Mouse (Mus musculus) intestine, embryonic 15.5 days (tissue): ENCODE measurements around the gene Stam. TPM values are rescaled to one million over a fixed set of nuclear protein-coding genes. Genes with fewer than 3 reads are reported as not detected.

Source experiments
- ATAC-seq: fragments of 200-750 bp; cut with Nextera tagmentation; 2 replicates; pipeline ENCODE4 v1.8.0; 2017; ENCODE audit warnings: moderate TSS enrichment, moderate library complexity
- H3K27ac ChIP-seq: fragments of 300-500 bp; sonication (generic); 2 replicates; pipeline ENCODE4 v1.5.1; 2015; ENCODE audit warnings: mild to moderate bottlenecking, inconsistent platforms
- H3K27me3 ChIP-seq: fragments of 300-500 bp; sonication (generic); replicated peaks from 2 replicates; pipeline ENCODE4 v1.6.1; 2015; ENCODE audit warnings: inconsistent platforms
- H3K36me3 ChIP-seq: fragments of 300-500 bp; sonication (generic); 2 replicates; pipeline ENCODE4 v1.6.1; 2015; ENCODE audit warnings: inconsistent platforms
- H3K4me1 ChIP-seq: fragments of 300-500 bp; sonication (generic); replicated peaks from 2 replicates; pipeline ENCODE4 v1.6.1; 2015; ENCODE audit warnings: inconsistent platforms
- H3K4me2 ChIP-seq: fragments of 300-500 bp; sonication (generic); replicated peaks from 2 replicates; pipeline ENCODE4 v1.6.1; 2015; ENCODE audit warnings: mild to moderate bottlenecking, inconsistent platforms
- H3K4me3 ChIP-seq: fragments of 300-500 bp; sonication (generic); replicated peaks from 2 replicates; pipeline ENCODE4 v1.5.1; 2015; ENCODE audit warnings: inconsistent platforms
- H3K9ac ChIP-seq: fragments of 300-500 bp; sonication (generic); 2 replicates; pipeline ENCODE4 v1.6.1; 2015; ENCODE audit warnings: inconsistent platforms
- H3K9me3 ChIP-seq: fragments of 300-500 bp; sonication (generic); 2 replicates; pipeline ENCODE4 v1.6.1; 2016; ENCODE audit warnings: inconsistent platforms
- WGBS: fragments of 180-500 bp; shearing (Covaris S2); methylation state at CpG from one replicate; pipeline ENCODE4 v1.1.7; 2015; 5-methylcytosine and 5-hydroxymethylcytosine counted together
- polyA plus RNA-seq: library from polyadenylated mRNA; unstranded; fragments of >200 nt; fragmentation: Nextera tagmentation; extraction: Ambion mirVana; gene quantifications from 2 replicates; pipeline ENCODE4 v1.2.1, GENCODE M21; 2015

Stam gene
- polyA plus RNA-seq, 1 experiment from 2014 or later, result 61.0 TPM

GRCm38 (mm10) chr2:14130641-14131339 is 56.9 kb downstream of the Stam start:
- no peaks in the 10 kb centered on the region for H3K4me1 ChIP-seq

GRCm38 (mm10) chr2:14132468-14133326 is 58.8 kb downstream of the Stam start:
- H3K4me3 ChIP-seq, result no peak overlapping the region
- H3K27me3 ChIP-seq, result no peaks in the 10 kb centered on the region
- H3K4me1 ChIP-seq, result no peaks in the 10 kb centered on the region
- 0 out of 2 replicates have a peak, but pooled peaks cover 5% of the 10 kb centered on the region for H3K36me3 ChIP-seq
- H3K9me3 ChIP-seq, result no peaks in the 10 kb centered on the region
- no peak overlapping the region for H3K27ac ChIP-seq
- no peak overlapping the region for H3K9ac ChIP-seq
- ATAC-seq, result no peak
- no peak overlapping the region for H3K4me2 ChIP-seq
- WGBS, result 89% methylated on average over 4 of the region's 4 CpGs

More at GRCm38 (mm10) chr2:14130641-14131339, 56.9 kb downstream of the Stam start:
- WGBS, result 54% methylated on average over 12 of the region's 12 CpGs
- Histone ChIP-seq H3K27me3 (no peaks in the 10 kb centered on the region), H3K27ac (0 out of 2 replicates have a peak overlapping the region, but pooled peaks have one; percentile 32), H3K9me3 (no peaks in the 10 kb centered on the region), H3K9ac (no peak overlapping the region), H3K36me3 (0 out of 2 replicates have a peak, but pooled peaks cover 5% of the 10 kb centered on the region), H3K4me2 (no peak overlapping the region), H3K4me3 (no peak overlapping the region)
- peak; percentile 87 for ATAC-seq

GRCm38 (mm10) chr2:14136906-14137305 is 63.0 kb downstream of the Stam start:
- Histone ChIP-seq H3K4me1 (no peaks in the 10 kb centered on the region), H3K36me3 (no peaks in the 10 kb centered on the region), H3K4me3 (no peak overlapping the region), H3K27ac (no peak overlapping the region), H3K9ac (no peak overlapping the region), H3K9me3 (no peaks in the 10 kb centered on the region), H3K4me2 (no peak overlapping the region), H3K27me3 (no peaks in the 10 kb centered on the region)
- WGBS, result 42% methylated on average over 3 of the region's 3 CpGs
- ATAC-seq, result no peak

GRCm38 (mm10) chr2:14139590-14139989 is 65.7 kb downstream of the Stam start:
- Histone ChIP-seq H3K36me3 (peaks cover 2% of the 10 kb centered on the region; the same call in 1 of the 2 replicates), H3K27ac (no peak overlapping the region), H3K4me1 (no peaks in the 10 kb centered on the region), H3K27me3 (no peaks in the 10 kb centered on the region), H3K9ac (no peak overlapping the region), H3K4me2 (no peak overlapping the region), H3K9me3 (no peaks in the 10 kb centered on the region), H3K4me3 (no peak overlapping the region)
- ATAC-seq, result 0 out of 2 replicates have a peak, but pooled peaks have one; percentile 23
- WGBS, result 87% methylated on average over 6 of the region's 6 CpGs

GRCm38 (mm10) chr2:14140044-14140443 is 66.1 kb downstream of the Stam start:
- Histone ChIP-seq H3K4me1 (no peaks in the 10 kb centered on the region), H3K4me2 (no peak overlapping the region), H3K27me3 (no peaks in the 10 kb centered on the region), H3K4me3 (no peak overlapping the region), H3K9me3 (no peaks in the 10 kb centered on the region), H3K27ac (no peak overlapping the region), H3K9ac (no peak overlapping the region), H3K36me3 (peaks cover 6% of the 10 kb centered on the region; the same call in 1 of the 2 replicates)
- WGBS, result 78% methylated on average over 2 of the region's 2 CpGs
- ATAC-seq, result 0 out of 2 replicates have a peak, but pooled peaks have one; percentile 10

- H3K27ac ChIP-seq, result no peak overlapping the region
- 79% methylated on average over 3 of the region's 3 CpGs for WGBS
- ATAC-seq, result no peak
- no peak overlapping the region for H3K4me3 ChIP-seq
- H3K36me3 ChIP-seq, result peaks cover 10% of the 10 kb centered on the region
- H3K9me3 ChIP-seq, result no peaks in the 10 kb centered on the region
- no peaks in the 10 kb centered on the region for H3K4me1 ChIP-seq
- no peak overlapping the region for H3K9ac ChIP-seq
- H3K4me2 ChIP-seq, result no peak overlapping the region
- no peaks in the 10 kb centered on the region for H3K27me3 ChIP-seq
Measured at GRCm38 (mm10) chr2:14145311-14145710, 71.4 kb downstream of the Stam start.

- no peaks in the 10 kb centered on the region for H3K9me3 ChIP-seq
- no peak overlapping the region for H3K9ac ChIP-seq
- H3K27me3 ChIP-seq, result no peaks in the 10 kb centered on the region
- no peak overlapping the region for H3K4me3 ChIP-seq
- H3K27ac ChIP-seq, result no peak overlapping the region
- no peak overlapping the region for H3K4me2 ChIP-seq
- peaks cover 10% of the 10 kb centered on the region for H3K36me3 ChIP-seq
- ATAC-seq, result no peak
- H3K4me1 ChIP-seq, result no peaks in the 10 kb centered on the region
- 83% methylated on average over 2 of the region's 2 CpGs for WGBS
Measured at GRCm38 (mm10) chr2:14146913-14147312, 73.0 kb downstream of the Stam start.

- Histone ChIP-seq H3K36me3 (peaks cover 5% of the 10 kb centered on the region; the same call in 1 of the 2 replicates), H3K27me3 (no peaks in the 10 kb centered on the region), H3K9me3 (no peaks in the 10 kb centered on the region), H3K4me2 (no peak overlapping the region), H3K4me3 (no peak overlapping the region), H3K4me1 (no peaks in the 10 kb centered on the region), H3K27ac (no peak overlapping the region), H3K9ac (no peak overlapping the region)
- WGBS, result 93% methylated on average over 2 of the region's 2 CpGs
- no peak for ATAC-seq
Measured at GRCm38 (mm10) chr2:14150829-14151228, 76.9 kb downstream of the Stam start.

- no peak overlapping the region for H3K4me3 ChIP-seq
- no peak for ATAC-seq
- H3K9me3 ChIP-seq, result no peaks in the 10 kb centered on the region
- no peaks in the 10 kb centered on the region for H3K4me1 ChIP-seq
- H3K27ac ChIP-seq, result no peak overlapping the region
- H3K9ac ChIP-seq, result no peak overlapping the region
- 89% methylated on average over 6 of the region's 6 CpGs for WGBS
- H3K36me3 ChIP-seq, result no peaks in the 10 kb centered on the region
- H3K4me2 ChIP-seq, result no peak overlapping the region
- H3K27me3 ChIP-seq, result no peaks in the 10 kb centered on the region
Measured at GRCm38 (mm10) chr2:14151854-14152253, 78.0 kb downstream of the Stam start.

- H3K4me3 ChIP-seq, result no peak overlapping the region
- no peak overlapping the region for H3K27ac ChIP-seq
- WGBS, result 84% methylated on average over 3 of the region's 3 CpGs
- no peak overlapping the region for H3K9ac ChIP-seq
- no peaks in the 10 kb centered on the region for H3K4me1 ChIP-seq
- no peak overlapping the region for H3K4me2 ChIP-seq
- no peaks in the 10 kb centered on the region for H3K36me3 ChIP-seq
- no peaks in the 10 kb centered on the region for H3K9me3 ChIP-seq
- no peak for ATAC-seq
- no peaks in the 10 kb centered on the region for H3K27me3 ChIP-seq
Measured at GRCm38 (mm10) chr2:14159047-14159446, 85.1 kb downstream of the Stam start.

- Histone ChIP-seq H3K9ac (no peak overlapping the region), H3K4me1 (no peaks in the 10 kb centered on the region), H3K9me3 (no peaks in the 10 kb centered on the region), H3K4me2 (no peak overlapping the region), H3K27ac (no peak overlapping the region), H3K4me3 (no peak overlapping the region), H3K27me3 (no peaks in the 10 kb centered on the region), H3K36me3 (no peaks in the 10 kb centered on the region)
- ATAC-seq, result peak; percentile 53; the same call in 1 of the 2 replicates
- WGBS, result 79% methylated on average over 2 of the region's 2 CpGs
Measured at GRCm38 (mm10) chr2:14159756-14160155, 85.9 kb downstream of the Stam start.

GRCm38 (mm10) chr2:14164459-14165030 is 90.6 kb downstream of the Stam start:
- no peaks in the 10 kb centered on the region for H3K9me3 ChIP-seq
- no peak for ATAC-seq

More at GRCm38 (mm10) chr2:14164459-14165030, 90.6 kb downstream of the Stam start:
- Histone ChIP-seq H3K4me3 (no peak overlapping the region), H3K36me3 (no peaks in the 10 kb centered on the region), H3K4me2 (no peak overlapping the region), H3K4me1 (no peaks in the 10 kb centered on the region), H3K27ac (no peak overlapping the region), H3K9ac (no peak overlapping the region), H3K27me3 (no peaks in the 10 kb centered on the region)
- 75% methylated on average over 5 of the region's 5 CpGs for WGBS
